Mouse (Mus musculus) left cerebral cortex, adult 18-20 months (tissue): ENCODE measurements around the gene Kif1c. TPM values are rescaled to one million over a fixed set of nuclear protein-coding genes. Genes with fewer than 3 reads are reported as not detected.
A peak's percentile ranks its signal among the peaks of the same experiment; 100 is the strongest.

Experiments used
- DNase-seq, 2 experiments: peaks; one replicate each; pipeline ENCODE4 v3.0.0; 2021 to 2022; ENCODE audit warnings: low spot score in 2 of 2, mixed read lengths in 1 of 2
- total RNA-seq, 2 experiments: library from RNA; stranded (reverse); gene quantifications; 2 replicates each; pipeline ENCODE4 v1.2.3; 2021

The Kif1c gene
- total RNA-seq, 2 experiments from 2014 or later = 54.8 to 57.7 TPM

GRCm38 (mm10) chr11:70666687-70667086, 33.7 kb upstream of the Kif1c start:
- no peak for DNase-seq

GRCm38 (mm10) chr11:70667271-70668150, 32.8 kb upstream of the Kif1c start:
- no peak for DNase-seq

- peak; percentile 65 to 84 for DNase-seq
Measured at GRCm38 (mm10) chr11:70668335-70668770, 32.0 kb upstream of the Kif1c start.

- peak; percentile 95 to 98 for DNase-seq
Measured at GRCm38 (mm10) chr11:70668771-70669505, 31.4 kb upstream of the Kif1c start, which contains the start of gene Spag7. TSS of gene Spag7 (minus strand) at chr11:70669416.

GRCm38 (mm10) chr11:70669582-70670345, 30.6 kb upstream of the Kif1c start:
- DNase-seq = peak; percentile 41 to 48

- peak in 1 of 2 experiments; percentile 20 for DNase-seq
Measured at GRCm38 (mm10) chr11:70670483-70670882, 29.9 kb upstream of the Kif1c start.

GRCm38 (mm10) chr11:70671333-70672047, 28.9 kb upstream of the Kif1c start:
- no peak for DNase-seq

GRCm38 (mm10) chr11:70674014-70674413, 26.3 kb upstream of the Kif1c start:
- DNase-seq = no peak

GRCm38 (mm10) chr11:70674501-70674900, 25.8 kb upstream of the Kif1c start:
- no peak for DNase-seq

GRCm38 (mm10) chr11:70678092-70678491, 22.3 kb upstream of the Kif1c start:
- no peak for DNase-seq

GRCm38 (mm10) chr11:70678576-70678975, 21.8 kb upstream of the Kif1c start:
- DNase-seq = no peak

- DNase-seq = no peak
Measured at GRCm38 (mm10) chr11:70679361-70679760, 21.0 kb upstream of the Kif1c start.

GRCm38 (mm10) chr11:70679894-70680293, 20.5 kb upstream of the Kif1c start:
- no peak for DNase-seq

- no peak for DNase-seq
Measured at GRCm38 (mm10) chr11:70681170-70681569, 19.2 kb upstream of the Kif1c start.

- no peak for DNase-seq
Measured at GRCm38 (mm10) chr11:70681897-70682581, 18.3 kb upstream of the Kif1c start.

GRCm38 (mm10) chr11:70683640-70684039, 16.7 kb upstream of the Kif1c start:
- DNase-seq = no peak

GRCm38 (mm10) chr11:70686901-70687566, 13.3 kb upstream of the Kif1c start:
- peak; percentile 71 to 82 for DNase-seq

GRCm38 (mm10) chr11:70687601-70688199, 12.6 kb upstream of the Kif1c start, which contains the start of gene Camta2:
TSS of gene Camta2 (minus strand) at chr11:70688105.
- peak; percentile 86 to 88 for DNase-seq

- no peak for DNase-seq
Measured at GRCm38 (mm10) chr11:70688372-70688771, 12.0 kb upstream of the Kif1c start.
